Mouse (Mus musculus) intestine, embryonic 14.5 days (tissue): ENCODE data around the gene Slc22a14. TPM values are rescaled to one million over a fixed set of nuclear protein-coding genes. Genes with fewer than 3 reads are reported as not detected.

ENCODE experiments used
- ATAC-seq: fragments of 200-750 bp; cut with Nextera tagmentation; replicated peaks from 2 replicates; pipeline ENCODE4 v1.8.0; 2017; ENCODE audit warnings: low read depth, moderate number of reproducible peaks, moderate TSS enrichment, moderate library complexity; ENCODE audit not compliant: low FRiP score, low TSS enrichment
- DNase-seq: peaks from one replicate; pipeline ENCODE4 v3.0.0-alpha.2; 2018; ENCODE audit warnings: low spot score
- H3K27ac ChIP-seq: fragments of 300-500 bp; sonication (generic); 2 replicates; pipeline ENCODE4 v1.5.1; 2014; ENCODE audit warnings: low read depth, mild to moderate bottlenecking, control low read depth
- H3K27me3 ChIP-seq: fragments of 300-500 bp; sonication (generic); replicated peaks from 2 replicates; pipeline ENCODE4 v1.6.1; 2014; ENCODE audit warnings: low read length, control low read depth; ENCODE audit not compliant: control insufficient read depth, insufficient read depth
- H3K36me3 ChIP-seq: fragments of 300-500 bp; sonication (generic); 2 replicates; pipeline ENCODE4 v1.6.1; 2014; ENCODE audit warnings: low read length, control low read depth; ENCODE audit not compliant: control insufficient read depth, insufficient read depth
- H3K4me1 ChIP-seq: fragments of 300-500 bp; sonication (generic); replicated peaks from 2 replicates; pipeline ENCODE4 v1.6.1; 2014; ENCODE audit warnings: low read length, control low read depth, mixed read lengths; ENCODE audit not compliant: control insufficient read depth, insufficient read depth
- H3K4me2 ChIP-seq: fragments of 300-500 bp; sonication (generic); 2 replicates; pipeline ENCODE4 v1.6.1; 2014; ENCODE audit warnings: low read length
- H3K4me3 ChIP-seq: fragments of 300-500 bp; sonication (generic); 2 replicates; pipeline ENCODE4 v1.5.1; 2014; ENCODE audit warnings: low read depth, low read length, control low read depth, mixed read lengths
- H3K9ac ChIP-seq: fragments of 300-500 bp; sonication (generic); 2 replicates; pipeline ENCODE4 v1.6.1; 2014; ENCODE audit warnings: mild to moderate bottlenecking, low read length
- H3K9me3 ChIP-seq: fragments of 300-500 bp; sonication (generic); 2 replicates; pipeline ENCODE4 v1.6.1; 2016; ENCODE audit warnings: low read length, control low read depth; ENCODE audit not compliant: control insufficient read depth
- WGBS: fragments of 180-500 bp; shearing (Covaris S2); extraction: QIAGEN DNeasy Blood & Tissue Kit; methylation state at CpG from one replicate; pipeline ENCODE4 v1.1.7; 2014; 5-methylcytosine and 5-hydroxymethylcytosine counted together
- polyA plus RNA-seq: library from polyadenylated mRNA; unstranded; fragments of >200 nt; fragmentation: Nextera tagmentation; extraction: Ambion mirVana; gene quantifications from 2 replicates; pipeline ENCODE4 v1.2.1, GENCODE M21; 2014

The Slc22a14 gene
- polyA plus RNA-seq, 1 experiment from 2014 or later, result 0.11 TPM

DNA sequence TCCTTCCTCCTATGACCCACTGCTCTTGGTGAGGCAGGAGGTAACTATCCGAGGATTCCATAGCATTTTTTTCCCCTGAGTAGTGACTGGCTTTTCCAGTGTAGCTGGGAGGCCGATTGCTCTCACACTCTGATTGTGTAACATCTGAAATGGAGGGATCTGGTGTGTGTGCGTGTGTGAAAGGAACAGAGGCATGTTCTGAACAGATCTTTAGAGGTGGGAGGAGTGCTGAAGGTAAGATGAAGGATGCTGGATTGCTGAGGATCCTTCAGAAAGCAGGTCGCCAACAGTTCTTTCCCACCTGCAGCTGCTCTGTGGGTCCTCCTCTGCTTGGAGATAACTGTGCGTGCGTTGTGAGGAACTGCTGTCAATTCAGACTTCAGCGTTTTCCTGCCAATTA, 36.0 kb upstream of the Slc22a14 start:
- WGBS, result 4% methylated on average over 7 of the region's 7 CpGs
- Histone ChIP-seq H3K27ac (0 out of 2 replicates have a peak overlapping the region, but pooled peaks have one; percentile 16), H3K9me3 (no peaks in the 10 kb centered on the region), H3K9ac (peak overlapping the region; percentile 37), H3K36me3 (no peaks in the 10 kb centered on the region), H3K4me3 (peak overlapping the region; percentile 92), H3K4me1 (peaks cover 8% of the 10 kb centered on the region), H3K4me2 (peak overlapping the region; percentile 92), H3K27me3 (no peaks in the 10 kb centered on the region)
- ATAC-seq, result no peak; the same call in 1 of the 2 replicates
- no peak for DNase-seq

DNA sequence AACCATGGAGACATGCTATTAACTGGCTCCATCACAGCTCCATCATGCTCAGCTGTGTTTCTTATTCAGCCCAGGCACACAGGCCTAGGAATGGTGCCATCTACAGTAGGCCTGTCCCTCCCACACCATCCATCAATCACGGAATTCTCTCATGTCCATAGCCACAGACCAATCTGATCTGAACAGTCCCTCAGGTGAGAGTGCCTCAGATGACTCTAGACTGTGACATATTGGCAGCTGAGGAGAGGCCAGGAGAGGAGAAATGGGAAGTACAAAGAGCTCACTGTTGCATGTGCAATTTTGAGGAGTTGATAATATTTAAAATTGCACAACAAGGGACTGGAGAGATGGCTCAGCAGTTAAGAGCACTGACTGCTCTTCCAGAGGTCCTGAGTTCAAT, 29.5 kb upstream of the Slc22a14 start:
- no peak overlapping the region for H3K9ac ChIP-seq
- 89% methylated on average over 1 of the region's 1 CpGs for WGBS
- no peaks in the 10 kb centered on the region for H3K4me1 ChIP-seq
- ATAC-seq, result no peak
- H3K9me3 ChIP-seq, result no peaks in the 10 kb centered on the region
- no peak for DNase-seq
- no peak overlapping the region for H3K4me3 ChIP-seq
- H3K4me2 ChIP-seq, result no peak overlapping the region
- no peak overlapping the region for H3K27ac ChIP-seq
- no peaks in the 10 kb centered on the region for H3K36me3 ChIP-seq
- H3K27me3 ChIP-seq, result no peaks in the 10 kb centered on the region

DNA sequence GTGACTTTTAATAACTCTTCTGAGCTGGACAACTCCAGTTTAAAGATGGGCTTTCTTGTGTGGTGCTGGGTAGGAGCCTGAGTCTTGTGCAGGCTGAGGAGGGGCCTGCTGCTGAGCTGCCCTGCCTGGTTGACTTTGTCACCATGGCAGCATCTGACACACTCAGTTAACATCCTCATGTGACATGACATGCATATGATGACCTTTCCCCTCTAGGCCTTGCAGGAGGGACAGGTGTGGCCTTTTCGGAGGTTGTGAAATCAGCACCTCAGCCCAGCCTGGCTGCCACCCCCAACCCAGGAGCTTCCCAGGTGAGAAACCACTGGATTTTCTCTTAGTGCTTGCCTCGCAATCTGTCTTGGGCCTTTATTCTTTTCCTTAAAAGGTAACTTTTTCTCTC, 24.9 kb upstream of the Slc22a14 start:
- H3K9me3 ChIP-seq, result no peaks in the 10 kb centered on the region
- H3K27me3 ChIP-seq, result no peaks in the 10 kb centered on the region
- ATAC-seq, result no peak

DNA sequence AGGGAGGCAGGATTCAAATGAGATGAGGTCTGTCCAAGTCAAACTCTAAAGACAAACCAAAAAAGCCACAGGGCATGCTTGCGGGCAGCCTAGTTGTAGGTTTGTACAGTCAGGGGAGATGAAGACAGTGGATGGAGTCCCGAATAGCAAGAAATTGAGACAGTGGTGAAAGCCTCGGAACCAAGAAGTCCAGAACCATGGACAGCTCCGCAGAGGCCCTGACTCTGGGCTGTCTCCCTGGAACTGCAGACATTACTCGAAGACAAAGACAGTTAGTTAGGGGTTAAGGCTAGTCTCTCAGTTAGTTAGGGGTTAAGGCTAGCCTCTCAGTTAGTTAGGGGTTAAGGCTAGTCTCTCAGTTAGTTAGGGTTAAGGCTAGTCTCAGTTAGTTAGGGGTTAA, 23.6 kb upstream of the Slc22a14 start:
- H3K9me3 ChIP-seq, result no peaks in the 10 kb centered on the region
- no peak overlapping the region for H3K4me2 ChIP-seq
- DNase-seq, result peak; percentile 77
- H3K4me1 ChIP-seq, result no peaks in the 10 kb centered on the region
- no peak for ATAC-seq
- no peaks in the 10 kb centered on the region for H3K27me3 ChIP-seq
- H3K27ac ChIP-seq, result no peak overlapping the region
- no peak overlapping the region for H3K4me3 ChIP-seq
- no peak overlapping the region for H3K9ac ChIP-seq
- no peaks in the 10 kb centered on the region for H3K36me3 ChIP-seq
- WGBS, result 49% methylated on average over 5 of the region's 5 CpGs

More for the DNA sequence above, 24.9 kb upstream of the Slc22a14 start:
- Histone ChIP-seq H3K36me3 (no peaks in the 10 kb centered on the region), H3K4me2 (no peak overlapping the region), H3K9ac (no peak overlapping the region), H3K27ac (no peak overlapping the region), H3K4me3 (no peak overlapping the region), H3K4me1 (no peaks in the 10 kb centered on the region)
- DNase-seq, result no peak
- WGBS, result 86% methylated on average over 2 of the region's 2 CpGs

DNA sequence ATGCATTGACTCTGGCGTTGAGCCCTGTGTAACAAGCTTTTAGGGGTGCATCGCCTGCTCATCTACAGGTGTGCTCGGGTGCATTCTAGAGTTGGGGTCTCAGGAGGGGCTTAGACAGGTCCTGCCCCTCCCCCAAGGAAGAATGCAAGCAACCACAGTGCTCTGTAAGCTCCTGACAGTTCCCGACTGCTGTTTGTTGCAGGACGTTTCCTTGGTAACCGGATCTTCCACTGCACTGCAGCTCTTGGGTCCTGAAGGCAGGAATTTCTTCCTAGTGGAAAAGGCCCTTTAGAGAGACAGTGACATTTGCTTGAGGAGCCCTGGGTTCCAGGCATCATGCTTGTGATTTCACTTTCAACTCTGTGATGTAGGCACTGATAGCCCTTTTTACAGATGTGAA, 17.2 kb upstream of the Slc22a14 start:
- 59% methylated on average over 6 of the region's 6 CpGs for WGBS
- DNase-seq (no peak), ATAC-seq (no peak)
- Histone ChIP-seq H3K4me3 (no peak overlapping the region), H3K36me3 (no peaks in the 10 kb centered on the region), H3K27ac (no peak overlapping the region), H3K9ac (no peak overlapping the region), H3K4me2 (no peak overlapping the region), H3K27me3 (no peaks in the 10 kb centered on the region), H3K9me3 (no peaks in the 10 kb centered on the region), H3K4me1 (no peaks in the 10 kb centered on the region)

DNA sequence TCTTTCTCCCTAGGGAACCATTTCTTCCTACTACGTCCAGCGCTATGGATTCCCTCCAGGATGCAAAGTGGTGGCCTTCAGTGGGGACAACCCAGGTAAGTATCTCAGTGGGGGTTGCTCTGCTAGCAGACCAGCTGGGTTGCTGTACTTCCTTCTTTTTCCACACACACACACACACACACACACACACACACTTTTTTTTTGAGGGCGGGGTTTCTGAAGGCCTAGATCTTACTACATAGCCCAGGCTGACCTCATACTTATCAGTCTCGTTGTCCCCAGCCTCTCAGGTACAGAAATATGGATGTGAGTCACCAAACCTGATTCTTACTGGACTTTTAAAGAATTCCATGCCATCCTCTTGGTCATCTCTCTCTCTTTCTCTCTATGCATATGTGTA, 12.9 kb upstream of the Slc22a14 start:
- no peak overlapping the region for H3K4me2 ChIP-seq
- 87% methylated on average over 4 of the region's 4 CpGs for WGBS

DNA sequence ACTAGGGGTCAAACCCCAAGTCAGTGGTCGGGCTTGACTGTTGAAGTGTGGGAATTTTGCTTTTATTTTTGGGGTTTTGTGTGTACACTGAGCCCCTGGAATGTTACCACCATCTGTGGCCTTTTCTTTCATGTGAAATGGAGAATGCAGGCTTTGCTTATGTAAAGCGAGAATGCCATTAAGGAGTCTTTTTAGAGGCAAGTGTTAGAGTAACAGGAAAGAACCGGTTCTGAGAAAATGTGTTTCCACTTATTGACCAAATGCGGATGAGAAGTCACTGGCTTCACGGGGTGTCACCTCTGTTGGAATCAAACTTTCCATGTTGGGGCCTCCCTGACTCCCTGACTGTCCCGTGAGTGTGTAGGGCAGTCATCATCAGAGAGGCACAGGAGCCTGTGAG, 10.2 kb upstream of the Slc22a14 start:
- H3K9me3 ChIP-seq, result no peaks in the 10 kb centered on the region
- DNase-seq (no peak), ATAC-seq (no peak)
- no peak overlapping the region for H3K9ac ChIP-seq
- H3K4me1 ChIP-seq, result no peaks in the 10 kb centered on the region
- H3K4me2 ChIP-seq, result no peak overlapping the region
- no peaks in the 10 kb centered on the region for H3K27me3 ChIP-seq
- H3K36me3 ChIP-seq, result no peaks in the 10 kb centered on the region
- 75% methylated on average over 6 of the region's 6 CpGs for WGBS
- H3K27ac ChIP-seq, result no peak overlapping the region
- H3K4me3 ChIP-seq, result no peak overlapping the region

More for the DNA sequence above, 12.9 kb upstream of the Slc22a14 start:
- H3K9ac ChIP-seq, result no peak overlapping the region
- ATAC-seq (no peak), DNase-seq (no peak)
- no peaks in the 10 kb centered on the region for H3K4me1 ChIP-seq
- no peaks in the 10 kb centered on the region for H3K27me3 ChIP-seq
- H3K9me3 ChIP-seq, result no peaks in the 10 kb centered on the region
- H3K36me3 ChIP-seq, result no peaks in the 10 kb centered on the region
- no peak overlapping the region for H3K27ac ChIP-seq
- no peak overlapping the region for H3K4me3 ChIP-seq

DNA sequence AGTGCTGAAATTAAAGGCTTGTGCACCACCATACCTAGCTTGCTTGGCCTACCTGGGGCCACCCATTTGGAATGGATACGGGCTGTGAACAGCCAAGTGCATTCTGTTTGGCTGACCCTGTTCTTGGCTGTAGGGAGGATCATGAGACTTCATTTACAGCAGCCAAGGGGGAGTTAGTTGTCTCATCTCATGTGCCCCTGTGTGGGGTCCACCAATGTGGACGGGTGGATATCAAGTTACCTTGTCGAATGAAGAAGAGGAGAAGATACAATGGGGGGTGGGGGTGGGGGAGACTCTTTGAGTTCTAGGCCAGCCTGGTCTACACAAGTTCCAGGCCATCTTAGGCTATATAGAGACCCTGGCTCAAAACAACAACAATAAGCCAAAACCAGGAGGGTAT, 9.7 kb upstream of the Slc22a14 start:
- no peak overlapping the region for H3K4me2 ChIP-seq
- DNase-seq, result no peak
- H3K27me3 ChIP-seq, result no peaks in the 10 kb centered on the region
- ATAC-seq, result no peak
- no peak overlapping the region for H3K9ac ChIP-seq
- no peaks in the 10 kb centered on the region for H3K4me1 ChIP-seq
- 74% methylated on average over 3 of the region's 3 CpGs for WGBS
- H3K36me3 ChIP-seq, result no peaks in the 10 kb centered on the region
- no peaks in the 10 kb centered on the region for H3K9me3 ChIP-seq
- no peak overlapping the region for H3K27ac ChIP-seq
- H3K4me3 ChIP-seq, result no peak overlapping the region

DNA sequence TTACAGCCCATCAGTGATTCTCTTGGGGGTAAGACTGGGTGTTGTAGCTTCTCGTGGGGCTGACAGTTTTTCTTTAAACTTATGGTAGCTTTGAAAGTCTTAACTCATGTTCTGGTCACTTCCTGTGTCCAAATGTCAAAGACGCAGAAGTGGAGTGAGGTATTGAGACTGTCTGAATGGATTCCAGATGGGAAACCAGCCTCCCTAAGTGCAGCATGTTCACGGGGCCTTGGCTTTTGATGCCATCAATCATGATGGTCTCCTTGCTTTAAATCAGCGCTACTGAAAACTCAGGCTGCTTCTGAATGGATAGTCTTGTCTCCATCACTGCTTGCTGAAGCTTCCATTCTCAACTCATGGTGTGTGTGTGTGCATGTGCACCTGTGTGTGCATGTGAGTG, 5.9 kb upstream of the Slc22a14 start:
- ATAC-seq, result no peak
- Histone ChIP-seq H3K36me3 (peaks cover 3% of the 10 kb centered on the region; the same call in 1 of the 2 replicates), H3K9ac (no peak overlapping the region), H3K4me2 (no peak overlapping the region), H3K27me3 (no peaks in the 10 kb centered on the region), H3K4me1 (no peaks in the 10 kb centered on the region), H3K9me3 (no peaks in the 10 kb centered on the region), H3K4me3 (no peak overlapping the region), H3K27ac (no peak overlapping the region)
- DNase-seq, result no peak
- WGBS, result 64% methylated on average over 4 of the region's 4 CpGs
